Mouse (Mus musculus) forebrain, embryonic 16.5 days (tissue): ENCODE measurements at regions not wholly inside any gene's neighbourhood (a gene's known extent, or its start where the extent isn't known, plus 50 kb on each side); places are given as distances from the start of the nearest gene placed in this dataset.

Source experiments
- ATAC-seq: fragments of 200-750 bp; cut with Nextera tagmentation; 2 replicates; pipeline ENCODE4 v1.8.0; 2017; ENCODE audit warnings: mild to moderate bottlenecking, moderate library complexity
- H3K27ac ChIP-seq: fragments of 300-500 bp; sonication (generic); 2 replicates; pipeline ENCODE4 v1.5.1; 2014; ENCODE audit warnings: low read length, control low read depth
- H3K27me3 ChIP-seq: fragments of 300-500 bp; sonication (generic); replicated peaks from 2 replicates; pipeline ENCODE4 v1.6.1; 2014; ENCODE audit warnings: low read length; ENCODE audit not compliant: control insufficient read depth, insufficient read depth
- H3K36me3 ChIP-seq: fragments of 300-500 bp; sonication (generic); 2 replicates; pipeline ENCODE4 v1.6.1; 2014; ENCODE audit not compliant: control insufficient read depth, insufficient read depth
- H3K4me1 ChIP-seq: fragments of 300-500 bp; sonication (generic); replicated peaks from 2 replicates; pipeline ENCODE4 v1.6.1; 2014; ENCODE audit warnings: low read length; ENCODE audit not compliant: control insufficient read depth, insufficient read depth
- H3K4me2 ChIP-seq: fragments of 300-500 bp; sonication (generic); 2 replicates; pipeline ENCODE4 v1.6.1; 2014; ENCODE audit warnings: mild to moderate bottlenecking, low read length, control low read depth
- H3K4me3 ChIP-seq: fragments of 300-500 bp; sonication (generic); replicated peaks from 2 replicates; pipeline ENCODE4 v1.5.1; 2014; ENCODE audit warnings: mild to moderate bottlenecking, low read length, control low read depth
- H3K9ac ChIP-seq: fragments of 300-500 bp; sonication (generic); replicated peaks from 2 replicates; pipeline ENCODE4 v1.6.1; 2014; ENCODE audit warnings: low read depth, low read length, control low read depth
- H3K9me3 ChIP-seq: fragments of 300-500 bp; sonication (generic); 2 replicates; pipeline ENCODE4 v1.6.1; 2016; ENCODE audit warnings: low read length; ENCODE audit not compliant: control insufficient read depth
- WGBS: fragments of 180-500 bp; shearing (Covaris S2); extraction: QIAGEN DNeasy Blood & Tissue Kit; methylation state at CpG from one replicate; pipeline ENCODE4 v1.1.7; 2014; 5-methylcytosine and 5-hydroxymethylcytosine counted together

- Histone ChIP-seq H3K36me3 (no peaks in the 10 kb centered on the region), H3K4me3 (no peak overlapping the region), H3K9me3 (0 out of 2 replicates have a peak, but pooled peaks cover 2% of the 10 kb centered on the region), H3K27ac (no peak overlapping the region), H3K4me2 (no peak overlapping the region), H3K4me1 (no peaks in the 10 kb centered on the region), H3K9ac (no peak overlapping the region), H3K27me3 (no peaks in the 10 kb centered on the region)
- no peak for ATAC-seq
- WGBS, result 77% methylated on average over 7 of the region's 7 CpGs
Measured at GRCm38 (mm10) chr1:166819420-166819819, 137.8 kb upstream of the Fmo9 start.

DNA sequence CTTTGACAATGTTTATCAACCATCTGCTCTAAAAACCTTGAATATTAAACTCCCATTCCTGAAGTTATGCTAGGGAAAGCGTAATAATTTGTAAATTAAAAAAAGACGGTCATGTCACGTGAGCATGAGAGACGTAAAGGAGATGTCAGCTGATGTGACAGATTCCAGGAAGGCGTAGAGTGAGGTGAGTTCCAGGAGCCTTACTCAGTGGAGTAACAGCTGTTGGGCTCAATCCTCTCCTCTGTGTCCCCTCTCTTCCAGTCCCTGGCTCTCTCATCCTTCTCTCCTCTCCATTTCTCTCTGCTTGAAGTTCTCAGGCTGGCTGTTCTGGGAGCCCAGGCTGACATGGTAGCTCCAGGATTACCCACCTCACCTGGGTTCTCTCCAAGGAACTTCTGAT lies 138.4 kb upstream of the Fmo9 start:
- H3K4me3 ChIP-seq, result no peak overlapping the region
- H3K4me1 ChIP-seq, result no peaks in the 10 kb centered on the region
- no peak overlapping the region for H3K9ac ChIP-seq
- no peak overlapping the region for H3K27ac ChIP-seq
- ATAC-seq, result no peak
- H3K27me3 ChIP-seq, result no peaks in the 10 kb centered on the region
- 0 out of 2 replicates have a peak, but pooled peaks cover 2% of the 10 kb centered on the region for H3K9me3 ChIP-seq
- 93% methylated on average over 5 of the region's 5 CpGs for WGBS
- no peaks in the 10 kb centered on the region for H3K36me3 ChIP-seq
- H3K4me2 ChIP-seq, result no peak overlapping the region

DNA sequence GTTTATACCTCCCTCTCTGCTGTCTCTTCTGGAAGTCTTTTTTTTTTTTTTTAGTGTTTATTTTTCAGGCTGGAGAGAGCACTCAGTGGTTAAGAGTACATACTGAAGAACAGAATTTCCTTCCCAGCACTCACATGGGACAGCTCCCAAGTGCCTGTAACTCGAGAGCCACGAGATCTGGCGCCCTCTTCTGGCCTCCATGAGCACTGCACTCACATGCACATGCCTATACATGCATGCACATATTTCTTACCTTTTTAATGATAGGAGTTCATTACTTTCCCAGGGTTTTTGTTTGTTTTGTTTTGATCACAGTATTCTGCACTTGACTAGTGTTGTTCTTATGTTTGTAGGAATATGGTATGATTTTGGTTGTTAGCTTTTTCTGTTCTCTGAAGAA lies 139.5 kb upstream of the Fmo9 start:
- no peaks in the 10 kb centered on the region for H3K4me1 ChIP-seq
- H3K9me3 ChIP-seq, result 0 out of 2 replicates have a peak, but pooled peaks cover 2% of the 10 kb centered on the region
- 44% methylated on average over 3 of the region's 3 CpGs for WGBS
- H3K9ac ChIP-seq, result no peak overlapping the region
- H3K4me3 ChIP-seq, result no peak overlapping the region
- no peak overlapping the region for H3K27ac ChIP-seq
- H3K27me3 ChIP-seq, result no peaks in the 10 kb centered on the region
- H3K4me2 ChIP-seq, result no peak overlapping the region
- no peaks in the 10 kb centered on the region for H3K36me3 ChIP-seq
- ATAC-seq, result no peak

DNA sequence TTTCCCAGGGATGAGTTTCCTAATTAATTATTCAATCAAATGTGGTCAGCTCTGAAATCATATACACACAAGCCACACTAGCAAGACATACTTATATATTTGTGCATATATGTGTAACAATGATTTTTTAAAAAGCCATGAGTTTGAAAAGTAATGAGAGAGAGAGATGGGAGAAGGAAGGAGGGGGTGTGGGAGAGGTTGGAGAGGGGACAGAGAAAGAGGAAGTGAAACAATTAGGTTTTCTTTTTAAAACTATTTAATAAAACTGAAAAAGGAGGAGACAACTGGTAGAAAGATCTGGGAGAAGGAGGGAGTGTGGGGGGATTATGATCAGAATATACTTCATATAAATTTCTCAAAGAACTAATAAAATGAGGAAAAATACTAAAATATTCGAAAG lies 155.7 kb upstream of the Fmo9 start:
- 62% methylated on average over 1 of the region's 1 CpGs for WGBS
- no peak overlapping the region for H3K4me3 ChIP-seq
- no peak overlapping the region for H3K4me2 ChIP-seq
- H3K9me3 ChIP-seq, result no peaks in the 10 kb centered on the region
- no peak overlapping the region for H3K27ac ChIP-seq
- ATAC-seq, result no peak
- H3K27me3 ChIP-seq, result no peaks in the 10 kb centered on the region
- no peaks in the 10 kb centered on the region for H3K36me3 ChIP-seq
- H3K4me1 ChIP-seq, result peaks cover 5% of the 10 kb centered on the region; the same call in 1 of the 2 replicates
- H3K9ac ChIP-seq, result no peak overlapping the region

DNA sequence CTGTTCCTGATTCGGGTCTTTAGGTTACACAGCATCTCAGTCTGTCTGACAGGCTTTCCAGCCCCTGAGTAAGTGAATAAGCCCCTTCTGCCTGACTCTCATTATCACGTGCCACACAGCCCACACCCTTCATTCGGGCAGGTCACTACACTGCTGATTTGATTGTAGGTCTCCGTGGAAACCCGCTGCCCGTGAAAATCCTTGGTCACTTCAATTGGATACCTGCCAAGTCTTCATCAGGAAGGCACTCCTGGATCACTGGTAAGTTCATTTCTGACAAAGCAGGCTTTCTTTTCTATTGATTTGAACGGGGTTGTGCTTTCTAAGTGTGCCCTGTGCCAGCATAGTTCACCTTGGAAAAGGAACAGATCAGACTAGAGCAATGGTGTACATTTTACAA lies 158.2 kb upstream of the Fmo9 start:
- H3K27ac ChIP-seq, result no peak overlapping the region
- H3K36me3 ChIP-seq, result no peaks in the 10 kb centered on the region
- no peaks in the 10 kb centered on the region for H3K27me3 ChIP-seq
- no peak overlapping the region for H3K9ac ChIP-seq
- H3K4me2 ChIP-seq, result no peak overlapping the region
- peaks cover 18% of the 10 kb centered on the region for H3K4me1 ChIP-seq
- no peak overlapping the region for H3K4me3 ChIP-seq
- no peaks in the 10 kb centered on the region for H3K9me3 ChIP-seq
- WGBS, result 9% methylated on average over 7 of the region's 7 CpGs
- ATAC-seq, result peak; percentile 49; the same call in 1 of the 2 replicates

- Histone ChIP-seq H3K27me3 (no peaks in the 10 kb centered on the region), H3K4me3 (peak overlapping the region; percentile 30), H3K9me3 (no peaks in the 10 kb centered on the region), H3K36me3 (no peaks in the 10 kb centered on the region), H3K4me1 (peaks cover 18% of the 10 kb centered on the region), H3K9ac (peak overlapping the region; percentile 44; the same call in 1 of the 2 replicates), H3K4me2 (peak overlapping the region; percentile 51), H3K27ac (peak overlapping the region; percentile 46)
- peak; percentile 75 for ATAC-seq
- 1% methylated on average over 11 of the region's 11 CpGs for WGBS
Measured at GRCm38 (mm10) chr1:166843397-166843877, 157.8 kb upstream of the Fam78b start.

GRCm38 (mm10) chr1:166846566-166846965 lies 154.7 kb upstream of the Fam78b start:
- H3K36me3 ChIP-seq, result no peaks in the 10 kb centered on the region
- H3K27ac ChIP-seq, result no peak overlapping the region
- H3K9ac ChIP-seq, result no peak overlapping the region
- ATAC-seq, result no peak
- peaks cover 13% of the 10 kb centered on the region for H3K4me1 ChIP-seq
- H3K4me3 ChIP-seq, result no peak overlapping the region
- H3K4me2 ChIP-seq, result no peak overlapping the region
- 88% methylated on average over 5 of the region's 5 CpGs for WGBS
- H3K27me3 ChIP-seq, result no peaks in the 10 kb centered on the region
- no peaks in the 10 kb centered on the region for H3K9me3 ChIP-seq

GRCm38 (mm10) chr1:166847233-166847632 lies 154.0 kb upstream of the Fam78b start:
- no peaks in the 10 kb centered on the region for H3K36me3 ChIP-seq
- no peaks in the 10 kb centered on the region for H3K9me3 ChIP-seq
- no peak overlapping the region for H3K4me3 ChIP-seq
- WGBS, result 96% methylated on average over 6 of the region's 6 CpGs
- H3K4me1 ChIP-seq, result peaks cover 13% of the 10 kb centered on the region
- no peak overlapping the region for H3K9ac ChIP-seq
- no peak overlapping the region for H3K4me2 ChIP-seq
- H3K27me3 ChIP-seq, result no peaks in the 10 kb centered on the region
- no peak for ATAC-seq
- no peak overlapping the region for H3K27ac ChIP-seq

GRCm38 (mm10) chr1:166848015-166848535 lies 153.1 kb upstream of the Fam78b start:
- H3K4me3 ChIP-seq, result no peak overlapping the region
- H3K36me3 ChIP-seq, result no peaks in the 10 kb centered on the region
- H3K27me3 ChIP-seq, result no peaks in the 10 kb centered on the region
- H3K27ac ChIP-seq, result no peak overlapping the region
- no peaks in the 10 kb centered on the region for H3K9me3 ChIP-seq
- H3K9ac ChIP-seq, result no peak overlapping the region
- 67% methylated on average over 4 of the region's 4 CpGs for WGBS
- H3K4me1 ChIP-seq, result peaks cover 7% of the 10 kb centered on the region
- no peak for ATAC-seq
- H3K4me2 ChIP-seq, result no peak overlapping the region

- ATAC-seq, result no peak
- no peak overlapping the region for H3K27ac ChIP-seq
- H3K27me3 ChIP-seq, result no peaks in the 10 kb centered on the region
- 90% methylated on average over 4 of the region's 4 CpGs for WGBS
- H3K9me3 ChIP-seq, result no peaks in the 10 kb centered on the region
- no peaks in the 10 kb centered on the region for H3K36me3 ChIP-seq
- H3K4me2 ChIP-seq, result no peak overlapping the region
- no peaks in the 10 kb centered on the region for H3K4me1 ChIP-seq
- no peak overlapping the region for H3K9ac ChIP-seq
- H3K4me3 ChIP-seq, result no peak overlapping the region
Measured at GRCm38 (mm10) chr1:166855988-166856387, 145.2 kb upstream of the Fam78b start.
